Mouse (Mus musculus): Measurements from ENCODE around the gene Sumo3. TPM values are rescaled to one million over a fixed set of nuclear protein-coding genes. Genes with fewer than 3 reads are reported as not detected.

Sumo3 gene
- polyA plus RNA-seq, 1 experiment from 2014 or later, result 336 TPM

- no peak overlapping the region for H3K4me2 ChIP-seq (ENCODE audit: low read depth, low read length, severe bottlenecking)
- no peak for ATAC-seq (replicated peaks; ENCODE audit: low FRiP score)
- H3K9me3 ChIP-seq (ENCODE audit: control insufficient read depth, low read length), result no peaks in the 10 kb centered on the region
Measured at GRCm38 (mm10) chr10:77663949-77664665, 58.2 kb downstream of the Sumo3 start.

GRCm38 (mm10) chr10:77666342-77666741 lies 60.4 kb downstream of the Sumo3 start:
- H3K27ac ChIP-seq (ENCODE audit: low read depth, low read length), result no peak overlapping the region
- no peaks in the 10 kb centered on the region for H3K27me3 ChIP-seq (ENCODE audit: control insufficient read depth, insufficient read depth, low read length)
- WGBS, result 85% methylated on average over 8 of the region's 8 CpGs
- H3K9me3 ChIP-seq (ENCODE audit: control insufficient read depth, low read length), result no peaks in the 10 kb centered on the region
- no peaks in the 10 kb centered on the region for H3K4me1 ChIP-seq (replicated peaks; ENCODE audit: control insufficient read depth, insufficient read depth, low read length)
- no peak overlapping the region for H3K4me3 ChIP-seq (ENCODE audit: low read depth, low read length)
- DNase-seq (ENCODE audit: low spot score) (no peak), ATAC-seq (replicated peaks; ENCODE audit: low FRiP score) (no peak)
- H3K4me2 ChIP-seq (ENCODE audit: low read depth, low read length, severe bottlenecking), result no peak overlapping the region
- no peak overlapping the region for H3K9ac ChIP-seq (ENCODE audit: low read length)
- no peaks in the 10 kb centered on the region for H3K36me3 ChIP-seq (ENCODE audit: control insufficient read depth, insufficient read depth, low read length)

More at GRCm38 (mm10) chr10:77663949-77664665, 58.2 kb downstream of the Sumo3 start:
- Histone ChIP-seq H3K27me3 (ENCODE audit: control insufficient read depth, insufficient read depth, low read length) (no peaks in the 10 kb centered on the region), H3K36me3 (ENCODE audit: control insufficient read depth, insufficient read depth, low read length) (no peaks in the 10 kb centered on the region), H3K9ac (ENCODE audit: low read length) (no peak overlapping the region), H3K4me1 (replicated peaks; ENCODE audit: control insufficient read depth, insufficient read depth, low read length) (no peaks in the 10 kb centered on the region), H3K4me3 (ENCODE audit: low read depth, low read length) (no peak overlapping the region), H3K27ac (ENCODE audit: low read depth, low read length) (no peak overlapping the region)
- no peak for DNase-seq (ENCODE audit: low spot score)
- WGBS, result 61% methylated on average over 43 of the region's 43 CpGs

- Histone ChIP-seq H3K4me2 (ENCODE audit: low read depth, low read length, severe bottlenecking) (no peak overlapping the region), H3K36me3 (ENCODE audit: control insufficient read depth, insufficient read depth, low read length) (no peaks in the 10 kb centered on the region), H3K9me3 (ENCODE audit: control insufficient read depth, low read length) (no peaks in the 10 kb centered on the region), H3K4me1 (replicated peaks; ENCODE audit: control insufficient read depth, insufficient read depth, low read length) (no peaks in the 10 kb centered on the region), H3K4me3 (ENCODE audit: low read depth, low read length) (no peak overlapping the region), H3K27me3 (ENCODE audit: control insufficient read depth, insufficient read depth, low read length) (no peaks in the 10 kb centered on the region), H3K27ac (ENCODE audit: low read depth, low read length) (no peak overlapping the region), H3K9ac (ENCODE audit: low read length) (no peak overlapping the region)
- no peak for ATAC-seq (replicated peaks; ENCODE audit: low FRiP score)
- no peak for DNase-seq (ENCODE audit: low spot score)
- WGBS, result 90% methylated on average over 4 of the region's 4 CpGs
Measured at GRCm38 (mm10) chr10:77667402-77667801, 61.5 kb downstream of the Sumo3 start.

MicroRNA genes within 50 kb of the gene (microRNA counts, 519-probe panel; counts per million panel counts)
- 31.2 counts per million for microRNA mmu-miR-1930

Small RNA genes lying within 50 kb of the gene (microRNA-seq; reads per million reads assigned to microRNA genes)
- gene Mir1930 (ENCODE audit: insufficient number of aligned reads), result 58.9 reads per million, percentile 29 among the genes with 10 or more reads in this experiment

Other genes starting within 250 kb of the Sumo3 start
- gene Adarb1, start 187.8 kb upstream of the Sumo3 start, polyA plus RNA-seq (2014; fragmentation: Nextera tagmentation; extraction: Ambion mirVana), result 6.2 TPM in 2 replicates
- 40.6 and 41.9 TPM in 2 replicates for gene Fam207a, start 90.3 kb upstream of the Sumo3 start, polyA plus RNA-seq (2014; fragmentation: Nextera tagmentation; extraction: Ambion mirVana)
- 1.2 and 1.3 TPM in 2 replicates for gene Itgb2, start 75.8 kb upstream of the Sumo3 start, polyA plus RNA-seq (2014; fragmentation: Nextera tagmentation; extraction: Ambion mirVana)
- 69.0 and 73.8 TPM in 2 replicates for gene Pttg1ip, start 24.4 kb upstream of the Sumo3 start, polyA plus RNA-seq (2014; fragmentation: Nextera tagmentation; extraction: Ambion mirVana)
- gene Gm49325, start 100 bp downstream of the Sumo3 start, polyA plus RNA-seq (2014; fragmentation: Nextera tagmentation; extraction: Ambion mirVana), result not detected in 2 replicates
- 76.7 and 78.1 TPM in 2 replicates for gene Ube2g2, start 16.2 kb downstream of the Sumo3 start, polyA plus RNA-seq (2014; fragmentation: Nextera tagmentation; extraction: Ambion mirVana)
- gene Tspear, start 80.5 kb downstream of the Sumo3 start, polyA plus RNA-seq (2014; fragmentation: Nextera tagmentation; extraction: Ambion mirVana), result 1.4 and 1.5 TPM in 2 replicates
- gene Gm19402, start 84.7 kb downstream of the Sumo3 start, polyA plus RNA-seq (2014; fragmentation: Nextera tagmentation; extraction: Ambion mirVana), result not detected in 2 replicates
- gene Gm9508, start 91.1 kb downstream of the Sumo3 start, polyA plus RNA-seq (2014; fragmentation: Nextera tagmentation; extraction: Ambion mirVana), result not detected in 2 replicates
- not detected in 2 replicates for gene Gm10272, start 100.5 kb downstream of the Sumo3 start, polyA plus RNA-seq (2014; fragmentation: Nextera tagmentation; extraction: Ambion mirVana)
- not detected in 2 replicates for gene Gm10024, start 105.4 kb downstream of the Sumo3 start, polyA plus RNA-seq (2014; fragmentation: Nextera tagmentation; extraction: Ambion mirVana)
- not detected in 2 replicates for gene Gm10142, start 109.7 kb downstream of the Sumo3 start, polyA plus RNA-seq (2014; fragmentation: Nextera tagmentation; extraction: Ambion mirVana)
- not detected in 2 replicates for gene Krtap12-1, start 114.5 kb downstream of the Sumo3 start, polyA plus RNA-seq (2014; fragmentation: Nextera tagmentation; extraction: Ambion mirVana)
- not detected in 2 replicates for gene Gm10100, start 120.4 kb downstream of the Sumo3 start, polyA plus RNA-seq (2014; fragmentation: Nextera tagmentation; extraction: Ambion mirVana)
- not detected in 2 replicates for gene Gm18596, start 136.5 kb downstream of the Sumo3 start, polyA plus RNA-seq (2014; fragmentation: Nextera tagmentation; extraction: Ambion mirVana)
- not detected in 2 replicates for gene Gm9736, start 145.3 kb downstream of the Sumo3 start, polyA plus RNA-seq (2014; fragmentation: Nextera tagmentation; extraction: Ambion mirVana)
- not detected in 2 replicates for gene Gm3233, start 153.6 kb downstream of the Sumo3 start, polyA plus RNA-seq (2014; fragmentation: Nextera tagmentation; extraction: Ambion mirVana)
- not detected in 2 replicates for gene Gm3238, start 165.2 kb downstream of the Sumo3 start, polyA plus RNA-seq (2014; fragmentation: Nextera tagmentation; extraction: Ambion mirVana)
- gene Gm7138, start 170.8 kb downstream of the Sumo3 start, polyA plus RNA-seq (2014; fragmentation: Nextera tagmentation; extraction: Ambion mirVana), result not detected in 2 replicates
- not detected in 2 replicates for gene Gm3250, start 176.4 kb downstream of the Sumo3 start, polyA plus RNA-seq (2014; fragmentation: Nextera tagmentation; extraction: Ambion mirVana)
- not detected in 2 replicates for gene Gm7137, start 182.1 kb downstream of the Sumo3 start, polyA plus RNA-seq (2014; fragmentation: Nextera tagmentation; extraction: Ambion mirVana)
- gene Gm9639, start 189.0 kb downstream of the Sumo3 start, polyA plus RNA-seq (2014; fragmentation: Nextera tagmentation; extraction: Ambion mirVana), result not detected in 2 replicates
- gene Gm19668, start 193.0 kb downstream of the Sumo3 start, polyA plus RNA-seq (2014; fragmentation: Nextera tagmentation; extraction: Ambion mirVana), result not detected in 2 replicates
- not detected in 2 replicates for gene Gm9507, start 205.7 kb downstream of the Sumo3 start, polyA plus RNA-seq (2014; fragmentation: Nextera tagmentation; extraction: Ambion mirVana)
- not detected in 2 replicates for gene Gm2696, start 208.6 kb downstream of the Sumo3 start, polyA plus RNA-seq (2014; fragmentation: Nextera tagmentation; extraction: Ambion mirVana)
- not detected in 2 replicates for gene Krtap10-4, start 221.0 kb downstream of the Sumo3 start, polyA plus RNA-seq (2014; fragmentation: Nextera tagmentation; extraction: Ambion mirVana)
- gene Krtap10-10, start 229.8 kb downstream of the Sumo3 start, polyA plus RNA-seq (2014; fragmentation: Nextera tagmentation; extraction: Ambion mirVana), result not detected in 2 replicates
- not detected in 2 replicates for gene Gm36176, start 240.7 kb downstream of the Sumo3 start, polyA plus RNA-seq (2014; fragmentation: Nextera tagmentation; extraction: Ambion mirVana)
- gene Gm10318, start 246.8 kb downstream of the Sumo3 start, polyA plus RNA-seq (2014; fragmentation: Nextera tagmentation; extraction: Ambion mirVana), result not detected in 2 replicates